7 mouse cellular contexts compared by ENCODE assay signal in the genomic region with DNA sequence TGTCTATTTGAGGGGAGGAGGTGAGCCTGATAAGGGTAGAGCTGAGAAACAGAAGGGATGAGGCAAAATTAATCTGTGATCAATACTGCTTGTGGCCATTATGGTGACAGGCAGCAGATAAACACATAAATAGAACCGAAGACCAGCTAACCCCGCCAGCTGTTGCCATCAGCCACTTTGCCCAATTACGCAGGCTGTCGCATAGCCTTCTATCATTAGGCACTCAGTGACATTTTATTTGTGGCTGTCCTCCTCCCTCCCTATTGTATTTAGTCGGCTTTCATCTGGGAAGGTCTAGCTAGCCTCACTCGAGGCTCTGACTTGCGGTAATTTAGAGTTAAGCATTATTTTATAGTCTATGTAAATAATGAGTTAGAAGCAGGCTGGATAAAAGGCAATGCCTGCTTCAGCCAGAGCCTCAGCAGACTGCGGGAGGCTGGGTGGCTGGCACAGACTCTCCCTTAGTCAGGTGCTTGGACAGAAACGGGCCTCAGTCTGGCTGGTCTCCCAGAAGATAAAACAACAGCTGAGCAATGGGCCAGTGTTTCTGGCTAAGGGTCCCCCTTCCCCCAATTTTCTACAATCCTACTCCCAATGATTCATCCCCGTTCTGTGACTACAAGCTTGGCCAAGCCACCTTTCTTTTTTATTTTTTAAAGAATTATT.
A peak's percentile ranks its signal among the peaks of the same experiment; 100 is the strongest.
DNase-seq lines count a peak whose midpoint lies in the region; ATAC-seq and TF ChIP-seq lines count a peak whose summit lies in the region.

No protein-coding gene starts in this region.

- peak; percentile 41 for DNase-seq in urinary bladder, postnatal 14 days (ENCODE audit: low spot score)
- no peak for DNase-seq in urinary bladder, postnatal 10 days (ENCODE audit: low spot score)
- peak; percentile 82 to 89 for DNase-seq in cerebellum, postnatal 25 days
- DNase-seq in heart, postnatal 0 days (ENCODE audit: low spot score), result peak; percentile 50
- DNase-seq in left cerebral cortex, adult 2 months (ENCODE audit: extremely low spot score in 1 of 2, low spot score in 2 of 2), result peak; percentile 71 to 72
- DNase-seq in natural killer cell, adult 2 months (ENCODE audit: low spot score in 2 of 2), result no peak

- peak overlapping the region; percentile 32; the same call in 1 of the 2 replicates for H3K4me2 ChIP-seq in heart, postnatal 0 days (ENCODE audit: low read depth, low read length)

- no peak overlapping the region for H3K9ac ChIP-seq in heart, postnatal 0 days (replicated peaks; ENCODE audit: low read depth, low read length)

- 28% methylated on average over 10 of the region's 10 CpGs for WGBS in heart, postnatal 0 days
- 21% methylated on average over 10 of the region's 10 CpGs for WGBS in olfactory bulb, adult 2 months

- TF ChIP-seq POLR2A in olfactory bulb, adult 2 months (IDR thresholded peaks at IDR 0.05; ENCODE audit: insufficient read depth, low read depth, low read length), result no peak

- intact Hi-C loops in left cerebral cortex, adult 2 months (cut with DNase I), result no loop called here

- no peaks in the 10 kb centered on the region for H3K27me3 ChIP-seq in heart, postnatal 0 days (ENCODE audit: control insufficient read depth, insufficient read depth, low read length)

- no peak for TF ChIP-seq EP300 in heart, postnatal 0 days (IDR thresholded peaks at IDR 0.05; ENCODE audit: low read depth)

- ATAC-seq in heart, postnatal 0 days (ENCODE audit: insufficient read depth, low read depth), result peak; percentile 71

- H3K27ac ChIP-seq in heart, postnatal 0 days (ENCODE audit: low read depth), result peak overlapping the region; percentile 60
- peak overlapping the region; percentile 78 for H3K27ac ChIP-seq in left cerebral cortex, adult 2 months
- H3K27ac ChIP-seq in olfactory bulb, adult 2 months (ENCODE audit: insufficient read depth, low read depth, low read length), result peak overlapping the region; percentile 67

- no peak overlapping the region for H3K4me3 ChIP-seq in heart, postnatal 0 days (ENCODE audit: low read depth, low read length)
- H3K4me3 ChIP-seq in left cerebral cortex, adult 2 months, result no peak overlapping the region
- no peak overlapping the region for H3K4me3 ChIP-seq in olfactory bulb, adult 2 months (ENCODE audit: insufficient read depth, low read depth, low read length)

- peaks cover 34% of the 10 kb centered on the region for H3K4me1 ChIP-seq in heart, postnatal 0 days (ENCODE audit: control insufficient read depth, insufficient read depth)
- peaks cover 26% of the 10 kb centered on the region for H3K4me1 ChIP-seq in olfactory bulb, adult 2 months (ENCODE audit: control insufficient read depth, insufficient read depth, low read length)

- no peaks in the 10 kb centered on the region for H3K36me3 ChIP-seq in heart, postnatal 0 days (replicated peaks; ENCODE audit: control insufficient read depth, insufficient read depth, low read length)

- TF ChIP-seq CTCF in heart, postnatal 0 days (IDR thresholded peaks at IDR 0.05; ENCODE audit: low read depth), result no peak
- TF ChIP-seq CTCF in left cerebral cortex, adult 2 months (IDR thresholded peaks at IDR 0.05), result no peak
- TF ChIP-seq CTCF in olfactory bulb, adult 2 months (IDR thresholded peaks at IDR 0.05; ENCODE audit: insufficient read depth, low read depth, low read length), result no peak

- no peaks in the 10 kb centered on the region for H3K9me3 ChIP-seq in heart, postnatal 0 days (replicated peaks; ENCODE audit: control insufficient read depth, low read length)

Comparison
In these comparisons a context has a peak if more than half of its experiments do, and no peak if none do; other contexts are left out.
1. DNase-seq: peak in urinary bladder, postnatal 14 days (single experiment), cerebellum, postnatal 25 days (2 of 2), heart, postnatal 0 days (single experiment) and left cerebral cortex, adult 2 months (2 of 2); none in urinary bladder, postnatal 10 days (single experiment) and natural killer cell, adult 2 months (0 of 2).
2. Peak in every context shown above with its lines, with median percentiles within 50 percentile points of each other: H3K27ac ChIP-seq.